Mouse (Mus musculus) ES-Bruce4 (cell line): Measurements from ENCODE around the gene Cnpy3.

ENCODE experiments used
- CTCF ChIP-seq: IDR thresholded peaks from one replicate; pipeline ENCODE4 v1.8.1; 2011; ENCODE audit warnings: low read depth, low read length
- EP300 ChIP-seq: IDR thresholded peaks from 2 replicates; pipeline ENCODE4 v1.6.1; 2011; ENCODE audit warnings: low read depth, low read length; ENCODE audit not compliant: insufficient read depth
- POLR2A ChIP-seq: IDR thresholded peaks from one replicate; pipeline ENCODE4 v1.8.1; 2011; ENCODE audit warnings: low read length; ENCODE audit not compliant: insufficient read depth

DNA sequence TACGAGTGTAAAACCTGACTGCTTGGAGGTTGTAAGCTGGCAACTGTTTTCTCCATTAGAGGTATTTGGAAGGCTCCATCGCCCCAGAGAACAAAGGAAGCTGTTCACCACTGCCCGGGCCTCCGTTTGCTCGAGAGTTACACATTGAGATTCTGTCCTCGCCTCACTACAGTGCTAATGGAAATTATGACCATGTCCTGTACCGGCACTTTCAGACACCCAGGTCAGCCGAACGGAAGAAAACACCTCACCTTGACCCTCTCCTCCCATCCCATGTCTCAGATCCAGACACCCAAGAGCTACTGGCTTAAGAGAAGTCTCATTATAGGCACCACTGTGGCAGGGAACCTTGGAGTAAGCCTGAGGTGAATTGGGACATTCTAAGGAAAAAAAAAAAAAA, 38.2 kb downstream of the Cnpy3 start:
- TF ChIP-seq CTCF (no peak), EP300 (no peak), POLR2A (no peak)
